Mouse (Mus musculus) yolk sac, embryonic 10.5 days (tissue): ENCODE results near the gene Paip2b.
"Not testable (repeated sequence)": the region's sequence is repeated elsewhere in the genome, so short reads cannot be mapped to it uniquely, and the experiment has no call there.

ENCODE experiments used
- DNase-seq: peaks from one replicate; pipeline ENCODE4 v3.0.0-alpha.2; 2017; ENCODE audit warnings: low spot score

Paip2b gene

DNA sequence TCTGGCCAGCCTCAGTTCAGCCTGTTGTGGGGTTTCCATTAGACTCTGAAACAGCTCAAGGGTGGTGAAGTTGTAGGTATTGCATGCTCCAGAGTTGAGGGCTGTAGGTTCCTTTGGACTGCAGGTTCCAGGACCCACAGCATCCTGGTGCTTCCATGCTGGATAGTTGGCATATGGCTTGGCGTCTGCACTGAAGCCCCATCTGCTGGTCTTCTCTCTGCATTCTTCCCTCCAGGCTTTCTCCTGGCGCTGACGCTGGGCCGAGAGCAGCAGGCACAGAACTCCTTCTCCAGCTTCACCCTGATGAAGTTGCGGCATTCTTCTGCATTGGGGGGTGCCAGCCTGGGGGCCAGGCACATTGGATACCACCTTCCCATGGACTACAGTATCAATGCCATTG is 29.5 kb downstream of the Paip2b start:
- DNase-seq = no peak

DNA sequence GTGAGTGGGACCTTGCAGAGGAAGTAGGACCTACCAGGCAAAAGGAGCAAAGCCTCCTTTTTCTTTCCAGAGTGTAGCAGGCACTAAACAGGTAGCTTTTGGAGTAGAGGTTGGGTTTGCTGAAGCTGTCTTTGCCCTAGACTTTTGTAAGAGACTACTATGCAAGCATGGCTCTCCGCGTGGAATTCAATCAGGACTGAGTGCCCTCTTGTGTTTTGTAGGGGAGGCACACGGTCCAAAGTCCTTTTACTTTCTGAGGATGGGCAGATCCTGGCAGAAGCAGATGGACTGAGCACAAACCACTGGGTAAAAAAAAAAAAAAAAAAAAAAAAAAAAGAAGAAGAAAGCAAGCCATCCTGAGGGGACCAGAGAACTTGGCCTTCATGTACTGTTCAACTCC is 34.9 kb downstream of the Paip2b start:
- no peak for DNase-seq

DNA sequence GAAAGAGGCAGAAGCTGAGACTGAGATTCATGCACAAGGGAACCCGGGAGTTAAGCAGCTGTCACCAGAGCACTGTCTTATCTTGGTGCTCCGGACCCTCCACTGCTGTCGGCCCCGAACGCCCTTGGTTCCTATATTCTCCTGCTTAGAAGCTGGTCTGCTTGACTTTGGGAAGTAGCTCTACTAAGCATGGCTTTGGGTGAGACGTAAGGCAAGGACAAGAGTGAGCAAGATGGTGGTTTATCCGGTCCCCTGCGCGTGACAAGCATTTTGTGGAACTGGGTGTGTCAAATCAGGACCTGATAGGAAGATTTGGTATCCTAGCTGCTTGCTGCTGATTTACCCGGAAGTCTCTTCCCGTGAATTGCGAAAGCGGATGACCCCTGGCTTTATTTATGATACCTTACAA is 36.0 kb downstream of the Paip2b start:
- DNase-seq = peak; percentile 77

DNA sequence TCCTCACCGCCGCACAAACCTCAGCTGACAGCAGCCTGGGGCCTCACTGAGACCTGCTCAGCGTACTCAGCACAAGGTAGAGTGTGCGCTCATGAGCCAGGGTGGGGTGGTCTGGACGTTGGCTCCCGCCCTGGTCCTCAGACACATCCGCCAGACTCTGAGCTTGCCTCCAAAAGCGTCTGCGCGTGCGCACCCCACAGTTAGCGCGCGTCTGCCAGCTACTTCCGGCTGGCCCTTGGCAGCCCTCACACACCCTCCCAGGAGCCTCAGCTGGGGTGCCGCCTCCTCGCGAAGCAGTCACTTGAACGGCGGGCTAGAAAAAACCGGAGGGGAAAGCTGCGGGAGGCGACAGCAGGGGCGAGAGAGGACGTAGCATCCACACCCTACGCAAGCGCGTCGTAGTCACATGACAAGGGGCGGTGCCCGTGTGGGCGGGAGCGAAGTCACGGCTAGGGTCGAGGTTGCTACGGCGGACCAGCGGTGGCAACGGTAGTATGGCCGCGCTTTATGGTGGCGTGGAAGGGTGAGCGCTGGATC is 36.7 kb downstream of the Paip2b start, which contains the start of gene Nagk:
TSS of gene Nagk (plus strand) at position 223 of the 537 bp plus-strand sequence.
- DNase-seq = peak; percentile 97

DNA sequence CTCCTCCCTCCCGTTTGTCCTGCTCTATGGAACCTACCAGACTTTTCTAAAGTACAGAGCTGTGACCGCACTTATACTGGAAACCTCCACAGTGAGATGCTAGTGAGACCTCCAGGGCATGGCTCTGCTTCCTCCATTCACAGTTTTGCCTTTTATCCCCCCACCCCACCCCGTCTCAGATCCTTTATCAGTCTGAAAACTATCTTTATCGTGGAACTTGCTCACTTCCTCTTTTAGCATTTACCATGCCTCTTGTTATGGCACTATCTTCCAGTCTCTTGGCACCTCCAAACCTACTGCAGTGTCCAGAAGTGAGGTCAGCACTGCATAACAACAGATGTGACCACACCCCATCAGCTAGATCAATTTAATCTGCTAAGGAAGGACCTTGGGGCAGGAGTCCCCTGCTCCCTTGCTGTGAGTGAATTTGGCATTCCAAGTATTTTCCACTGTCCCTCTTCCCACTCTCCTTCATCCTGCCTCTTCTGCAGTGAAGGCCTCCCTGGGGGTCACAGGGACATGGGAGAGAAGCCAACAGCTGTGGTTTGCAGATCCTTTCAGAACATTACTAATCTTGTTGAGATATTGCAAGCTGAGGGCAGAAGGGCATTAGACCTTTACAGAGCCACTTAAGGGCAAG is 40.2 kb downstream of the Paip2b start:
- no peak for DNase-seq

DNA sequence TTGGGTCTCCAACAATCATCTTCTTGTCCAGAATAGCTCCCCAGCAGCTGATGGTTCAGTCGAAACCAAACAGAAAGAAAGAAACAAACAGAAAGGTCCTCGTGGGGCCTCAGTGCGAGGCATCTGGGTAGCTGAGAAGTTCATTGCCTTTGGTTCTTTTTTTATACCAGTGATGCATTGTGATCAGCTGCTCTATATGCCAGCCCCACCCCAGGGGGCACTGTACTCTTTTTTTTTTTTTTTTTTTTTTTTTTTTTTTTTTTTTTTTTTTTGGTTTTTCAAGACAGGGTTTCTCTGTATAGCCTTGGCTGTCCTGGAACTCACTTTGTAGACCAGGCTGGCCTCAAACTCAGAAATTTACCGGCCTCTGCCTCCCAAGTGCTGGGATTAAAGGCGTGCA is 41.0 kb downstream of the Paip2b start:
- not testable (repeated sequence) for DNase-seq

DNA sequence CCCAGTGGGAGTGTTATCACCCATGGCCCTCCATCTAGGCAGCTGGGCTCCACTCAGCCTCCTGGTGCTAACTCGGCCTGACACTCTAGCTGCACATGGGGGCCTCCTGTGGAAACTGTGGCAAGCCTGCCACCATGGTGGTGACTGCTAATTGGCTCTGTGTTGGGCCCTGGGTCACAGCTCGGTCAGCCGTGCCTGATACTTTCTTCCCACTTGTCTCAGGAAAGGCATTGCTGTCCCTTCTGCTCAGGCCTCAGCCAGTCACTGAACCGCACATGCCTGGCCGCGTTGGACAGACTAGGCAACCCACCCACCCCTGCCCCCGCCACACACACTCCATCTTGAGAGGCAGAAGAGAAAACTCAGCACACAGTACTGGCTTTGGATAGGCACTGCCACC is 43.0 kb downstream of the Paip2b start:
- DNase-seq = no peak

DNA sequence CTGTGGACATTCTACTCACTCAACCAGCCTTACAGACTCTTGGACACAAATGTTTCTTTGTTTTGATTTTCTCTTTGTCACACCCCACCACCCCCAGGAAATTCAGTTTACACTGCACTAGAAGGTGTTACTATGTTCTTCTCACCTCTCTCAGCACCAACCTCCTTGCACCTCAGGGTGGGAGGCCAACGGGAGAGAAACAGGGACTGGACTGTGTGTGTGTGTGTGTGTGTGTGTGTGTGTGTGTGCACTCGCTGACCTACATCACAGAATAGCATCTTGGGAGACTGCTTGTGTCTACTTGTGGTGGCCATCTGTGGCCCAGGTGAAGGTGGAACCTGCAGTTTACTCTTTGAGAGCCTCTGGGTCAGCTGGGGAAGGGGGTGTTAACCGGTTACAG is 45.1 kb downstream of the Paip2b start:
- no peak for DNase-seq

DNA sequence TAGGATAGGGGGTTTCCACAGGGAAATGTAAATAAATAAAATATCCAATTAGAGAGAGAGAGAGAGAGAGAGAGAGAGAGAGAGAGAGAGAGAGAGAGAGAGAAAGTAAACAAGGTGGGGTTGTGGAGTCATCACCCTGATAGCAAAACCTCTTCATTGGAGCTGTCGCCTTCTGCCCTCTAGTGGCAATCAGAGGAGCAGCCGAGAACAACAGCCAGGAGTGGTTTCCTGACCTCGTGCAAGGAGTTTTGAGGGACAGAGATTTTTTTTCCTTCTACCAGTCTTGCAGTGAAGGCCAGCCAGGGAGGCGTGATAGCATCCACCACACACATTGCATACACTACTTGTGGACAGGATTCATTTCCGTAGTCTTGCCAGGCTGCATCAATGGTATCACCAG is 52.5 kb downstream of the Paip2b start:
- DNase-seq = peak; percentile 16

DNA sequence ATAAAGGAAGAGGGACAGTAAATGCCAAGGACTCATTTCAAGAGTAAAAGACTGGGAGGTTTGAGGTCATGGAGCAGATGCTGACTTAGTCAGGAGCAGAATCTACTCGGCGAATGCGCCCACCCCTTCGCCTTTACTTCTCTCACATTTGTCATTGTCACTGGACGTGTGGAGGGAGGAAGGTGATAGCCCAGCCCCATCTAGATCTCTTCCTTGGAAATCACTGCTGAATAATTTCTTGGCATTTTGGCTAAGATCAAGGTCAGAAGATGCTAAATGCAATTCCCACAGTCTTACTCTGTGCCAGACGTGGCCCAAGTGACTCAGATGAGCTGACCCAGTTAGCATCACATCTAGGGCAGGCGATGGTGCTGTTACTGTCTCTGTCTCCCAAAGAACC is 53.2 kb downstream of the Paip2b start:
- DNase-seq = no peak

DNA sequence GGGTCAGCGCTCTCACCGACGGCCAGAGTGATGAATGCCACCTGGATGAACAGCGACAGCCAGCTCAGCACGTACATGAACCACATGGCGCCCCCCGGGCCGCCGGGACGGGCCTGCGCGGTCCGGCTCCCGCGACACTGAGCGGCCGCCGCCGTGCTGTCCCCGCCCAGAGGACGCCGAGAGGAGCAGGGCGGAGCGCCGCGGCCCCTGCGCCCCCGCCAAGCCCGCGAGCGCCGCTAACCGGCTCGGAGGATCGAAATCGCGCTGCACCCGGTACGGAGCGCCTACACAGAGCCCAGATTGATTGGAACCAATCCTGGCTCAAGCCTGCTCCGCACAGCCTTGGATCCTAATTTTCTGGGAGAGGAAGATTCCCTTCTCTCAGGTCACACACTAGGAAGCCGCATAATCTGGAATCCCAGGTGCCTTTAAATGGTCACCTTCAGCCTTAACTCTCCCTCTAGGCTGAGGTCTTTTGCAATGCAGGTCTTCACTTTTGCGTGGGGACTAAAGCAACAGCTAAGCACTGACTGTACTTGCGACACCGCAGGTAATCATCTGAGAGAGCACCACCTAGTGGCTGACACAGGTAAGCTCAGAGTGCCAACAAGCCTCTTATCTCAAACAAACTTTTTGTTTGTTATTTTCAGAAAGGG is 55.8 kb downstream of the Paip2b start, which contains the start of gene Tex261:
TSS of gene Tex261 (minus strand) at position 176 of the 656 bp plus-strand sequence.
- DNase-seq = peak; percentile 91

DNA sequence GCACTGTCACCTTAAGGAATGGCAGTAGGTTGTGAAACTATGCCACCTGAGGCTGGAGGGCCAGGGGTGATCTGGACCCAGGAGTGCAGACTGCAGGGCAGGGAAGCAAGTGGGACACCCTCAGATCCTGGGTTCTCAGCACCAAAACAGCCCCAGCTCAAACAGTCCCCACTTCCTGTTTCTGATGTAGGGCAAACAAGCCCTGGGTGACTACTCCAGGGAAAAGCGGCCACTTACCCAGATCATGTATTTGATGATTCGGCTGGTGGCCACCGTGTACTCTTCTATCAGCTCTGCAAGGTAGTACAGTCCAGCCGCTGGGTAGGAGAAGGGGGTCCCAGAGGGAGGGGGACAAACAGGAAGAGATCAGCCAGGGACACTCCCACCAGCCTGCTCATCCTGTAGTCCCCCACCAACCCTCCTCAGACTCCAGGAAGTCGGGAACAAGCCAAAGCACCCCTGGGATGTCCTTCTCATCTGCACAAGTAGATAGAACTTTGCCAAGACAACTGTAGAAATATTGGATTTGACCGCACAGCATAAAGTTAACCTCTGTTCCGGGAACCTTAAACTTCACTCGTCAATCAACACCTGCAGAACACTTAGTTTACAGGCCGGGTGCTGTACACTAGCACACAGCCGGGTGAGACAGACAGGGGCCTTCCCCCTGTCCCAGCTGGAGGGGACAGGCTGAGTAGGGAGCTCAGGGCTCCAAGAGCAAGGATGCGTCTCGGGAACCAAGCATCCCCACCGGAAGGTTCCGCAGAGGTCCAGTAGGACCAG is 56.6 kb downstream of the Paip2b start:
- DNase-seq = peak; percentile 33

DNA sequence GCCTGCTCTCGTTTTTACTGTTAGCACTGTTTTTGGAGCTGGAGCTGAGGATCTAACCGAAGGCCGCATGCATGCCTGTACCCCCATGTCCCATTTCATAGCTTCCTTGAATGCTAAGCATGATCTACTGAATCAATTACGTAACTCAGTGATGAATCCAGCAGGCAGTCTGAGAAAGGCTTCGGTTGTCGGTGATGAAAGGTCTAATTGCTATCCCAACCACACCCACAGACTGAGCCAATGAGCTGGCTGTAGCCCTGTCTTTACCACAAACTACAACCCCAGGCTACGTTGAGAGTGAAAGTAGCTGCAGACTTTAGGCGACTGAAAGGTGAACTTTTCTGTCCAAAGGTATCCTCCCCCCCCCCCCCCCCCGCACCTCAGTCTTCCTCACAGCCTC is 57.4 kb downstream of the Paip2b start:
- no peak for DNase-seq

DNA sequence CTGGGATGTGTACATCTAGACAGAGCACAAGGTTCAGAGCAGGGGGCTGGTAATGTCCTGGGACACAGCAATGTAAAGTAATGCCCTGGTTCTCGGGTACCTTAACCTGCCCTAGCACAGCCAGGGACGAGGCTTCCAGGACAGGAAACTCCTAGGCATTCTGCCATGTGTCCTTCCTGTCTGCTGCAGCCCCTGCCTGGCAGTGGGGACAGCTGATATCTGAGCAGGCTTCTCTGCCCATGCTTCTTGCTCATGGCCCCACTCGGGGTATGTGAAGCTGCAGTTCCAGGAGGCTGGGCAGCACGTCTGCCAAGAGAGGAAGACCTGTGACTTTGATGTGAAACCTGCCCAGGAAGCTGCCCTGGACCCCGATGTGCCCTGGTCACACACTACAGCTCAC is 63.1 kb downstream of the Paip2b start:
- DNase-seq = no peak

DNA sequence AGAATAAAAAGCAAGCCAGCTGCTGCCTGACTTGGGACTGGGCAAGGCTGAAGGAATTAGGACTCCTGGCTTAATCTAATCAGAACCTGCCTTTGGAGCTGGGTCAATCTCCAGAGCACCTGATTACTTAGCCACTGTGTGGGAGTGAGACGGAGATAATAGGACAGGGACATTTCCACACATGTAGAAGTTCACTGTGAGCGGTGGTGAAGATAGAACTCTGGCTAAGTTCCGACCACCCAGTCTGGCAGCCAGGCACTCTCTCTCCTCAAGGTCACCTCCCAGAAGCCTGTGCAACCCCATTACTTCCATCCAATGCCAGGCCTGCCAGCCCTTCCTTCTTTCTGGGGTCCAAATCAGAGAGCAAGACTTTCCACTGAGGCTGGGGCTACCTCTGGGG is 64.6 kb downstream of the Paip2b start:
- no peak for DNase-seq

DNA sequence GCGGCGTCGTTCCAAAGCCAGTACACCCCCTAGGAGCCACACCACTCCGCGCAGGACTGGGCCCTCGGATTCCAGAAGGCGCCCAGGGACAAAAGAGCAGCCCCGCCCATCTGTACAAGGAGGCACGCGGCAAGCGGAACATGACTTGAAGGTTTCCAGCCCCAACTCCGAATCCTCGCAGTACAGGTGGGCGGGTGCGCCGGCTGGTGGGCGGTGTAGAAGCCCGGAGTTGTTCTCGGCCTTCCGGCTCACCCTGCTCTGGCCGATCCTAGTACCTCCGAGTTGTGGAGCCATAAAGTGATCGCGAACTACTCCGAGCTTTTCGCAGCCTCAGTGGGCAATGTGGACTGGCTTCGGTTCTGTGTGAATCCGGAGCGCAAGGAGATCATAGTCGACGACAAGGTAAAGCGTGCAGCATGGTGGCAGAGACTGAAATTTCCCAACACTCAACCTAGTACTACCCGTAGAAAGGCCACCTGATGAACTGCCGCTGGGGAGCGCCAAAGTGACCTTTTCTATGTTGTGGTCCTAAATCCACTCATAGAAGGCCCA is 68.6 kb downstream of the Paip2b start:
- peak; percentile 22 for DNase-seq

DNA sequence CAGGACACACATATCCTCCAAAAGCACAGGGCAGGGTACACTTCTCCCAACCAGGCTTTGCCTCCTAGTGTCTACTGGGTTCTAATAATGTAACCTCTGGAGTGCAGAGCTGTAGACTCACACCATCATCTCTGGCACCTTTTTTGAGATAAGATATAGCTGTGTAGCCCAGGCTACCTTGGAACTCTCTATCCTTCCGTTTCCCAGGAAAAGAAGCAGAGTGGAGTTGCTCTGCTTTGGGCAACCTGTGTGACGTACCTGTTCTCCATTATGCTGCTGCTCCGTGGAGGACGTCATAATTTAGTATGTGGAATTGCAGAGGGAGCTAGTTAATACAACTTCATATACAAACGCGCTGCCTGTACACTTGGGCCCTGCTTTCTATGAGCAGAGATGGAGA is 69.2 kb downstream of the Paip2b start, which contains the start of gene Ankrd53:
TSS of gene Ankrd53 (plus strand) at position 301 of the 400 bp plus-strand sequence.
- DNase-seq = no peak

DNA sequence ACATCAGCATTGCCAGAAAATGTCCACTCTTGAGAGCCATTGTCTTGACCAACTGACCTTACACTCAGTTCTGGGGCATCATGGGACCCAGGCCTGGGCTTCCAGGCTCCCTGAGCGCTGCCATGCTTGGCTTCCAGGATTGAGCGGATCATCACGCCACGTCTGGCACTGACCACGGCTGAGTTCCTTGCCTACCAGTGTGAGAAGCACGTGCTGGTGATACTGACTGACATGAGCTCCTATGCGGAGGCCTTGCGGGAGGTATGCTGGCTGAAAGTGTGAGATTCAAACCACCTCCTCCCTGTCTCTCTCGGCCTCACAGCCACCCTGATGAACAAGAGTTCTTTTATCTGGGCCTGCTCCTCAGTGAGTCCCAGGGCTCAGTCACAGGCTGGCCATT is 75.5 kb downstream of the Paip2b start:
- no peak for DNase-seq
